Mouse (Mus musculus) cerebellum, adult 8-10 months (tissue): ENCODE data around the gene Klra5.
"Not testable (repeated sequence)": the region's sequence is repeated elsewhere in the genome, so short reads cannot be mapped to it uniquely, and the experiment has no call there.

ENCODE experiments used
- DNase-seq: peaks from one replicate; pipeline ENCODE4 v3.0.0; 2022

Gene Klra5

DNA sequence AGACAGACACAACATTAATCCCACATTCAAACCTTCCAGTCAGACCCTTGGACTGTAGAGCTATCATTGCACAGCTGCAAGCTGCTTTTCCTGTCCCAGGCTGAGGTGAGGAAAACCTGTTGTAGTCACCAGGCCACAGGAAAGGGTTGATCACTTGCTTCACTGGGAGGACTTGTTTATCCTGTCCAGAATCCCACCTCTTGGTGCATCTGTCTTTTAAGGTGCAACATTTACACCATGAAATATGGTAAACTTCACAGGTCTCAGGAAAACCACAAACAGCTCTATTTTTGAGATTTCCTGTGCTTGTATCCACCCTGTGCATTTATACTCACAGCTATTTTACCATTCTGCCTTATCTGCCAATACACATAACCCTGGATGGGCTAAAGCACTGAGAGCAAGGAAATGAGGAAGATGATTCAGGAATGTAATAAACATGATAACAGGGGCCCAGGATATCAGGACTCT is at the start of gene Klra5:
Klra5 (minus strand) TSS at position 175 of the 471 bp plus-strand sequence.
- DNase-seq, result not testable (repeated sequence)

DNA sequence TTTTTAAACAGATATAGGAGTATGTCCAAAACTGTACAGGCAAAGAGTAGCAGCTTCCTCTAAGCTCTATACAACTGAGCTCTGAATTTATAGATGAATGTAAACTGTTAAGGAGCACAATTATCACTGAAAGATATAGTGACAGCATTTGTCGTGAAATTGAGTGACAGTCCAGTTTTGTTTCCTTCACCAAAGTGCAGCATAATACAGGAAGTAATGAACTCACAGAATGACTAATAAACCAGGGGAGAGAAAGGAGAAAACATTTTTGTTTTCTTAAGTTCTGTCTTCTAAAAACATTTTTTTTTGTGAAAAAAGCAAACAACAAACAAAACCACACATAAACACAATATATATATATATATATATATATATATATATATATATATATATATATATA is 454 bp downstream of the Klra5 start:
- no peak for DNase-seq

DNA sequence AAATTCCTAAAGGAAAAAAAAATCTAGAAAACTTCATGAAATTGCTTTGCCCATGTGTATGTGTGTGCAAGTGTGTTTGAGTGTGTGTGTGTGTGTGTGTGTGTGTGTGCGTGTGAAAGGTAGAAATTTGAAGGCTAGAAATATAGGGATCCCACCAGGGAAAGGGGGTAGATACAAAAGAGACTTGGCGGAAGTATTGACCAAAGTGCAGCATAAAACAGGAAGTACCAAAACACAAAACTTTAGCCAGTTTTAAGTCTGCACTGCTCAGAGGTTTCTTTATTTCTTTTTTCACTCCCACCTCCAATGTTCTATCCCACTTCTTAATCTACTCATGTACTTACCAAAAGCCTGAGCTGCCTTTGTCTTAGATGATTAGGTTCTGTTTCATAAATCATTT is 34.9 kb downstream of the Klra5 start:
- no peak for DNase-seq

DNA sequence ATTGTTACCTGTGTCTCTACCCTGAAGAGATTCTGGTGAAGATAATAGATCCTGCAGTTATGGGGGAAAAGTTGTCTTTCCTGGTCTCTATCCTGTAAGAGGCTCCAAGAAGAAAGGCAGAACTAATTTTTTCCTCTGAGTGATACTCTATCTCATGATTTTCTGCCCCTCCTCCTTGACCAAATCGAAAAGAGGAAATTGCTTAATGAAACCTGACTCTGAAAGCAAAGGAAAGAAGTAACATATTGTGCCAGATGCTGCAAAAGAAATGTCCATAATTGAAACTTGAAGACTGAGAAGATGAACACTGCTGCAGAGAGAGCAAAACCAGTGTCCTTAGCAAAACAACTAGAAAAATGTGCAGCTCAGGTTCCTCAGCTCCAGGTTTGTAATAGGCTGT is 40.9 kb downstream of the Klra5 start, which contains the start of gene Klra17:
Klra17 (minus strand) TSS at position 124 of the 400 bp plus-strand sequence.
- no peak for DNase-seq

DNA sequence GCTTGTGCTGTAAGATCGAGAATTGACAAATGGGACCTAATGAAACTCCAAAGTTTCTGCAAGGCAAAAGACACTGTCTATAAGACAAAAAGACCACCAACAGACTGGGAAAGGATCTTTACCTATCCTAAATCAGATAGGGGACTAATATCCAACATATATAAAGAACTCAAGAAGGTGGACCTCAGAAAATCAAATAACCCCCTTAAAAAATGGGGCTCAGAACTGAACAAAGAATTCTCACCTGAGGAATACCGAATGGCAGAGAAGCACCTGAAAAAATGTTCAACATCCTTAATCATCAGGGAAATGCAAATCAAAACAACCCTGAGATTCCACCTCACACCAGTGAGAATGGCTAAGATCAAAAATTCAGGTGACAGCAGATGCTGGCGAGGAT is 55.1 kb downstream of the Klra5 start, which contains the start of gene Gm17631:
Gm17631 (plus strand) TSS at position 301 of the 400 bp plus-strand sequence.
- DNase-seq, result not testable (repeated sequence)
